Mouse (Mus musculus) neural tube, embryonic 14.5 days (tissue): ENCODE measurements at regions not wholly inside any gene's neighbourhood (a gene's known extent, or its start where the extent isn't known, plus 50 kb on each side); places are given as distances from the start of the nearest gene placed in this dataset.
"Not testable (repeated sequence)": the region's sequence is repeated elsewhere in the genome, so short reads cannot be mapped to it uniquely, and the experiment has no call there.

Experiments
- ATAC-seq: fragments of 200-750 bp; cut with Nextera tagmentation; 2 replicates; pipeline ENCODE4 v1.8.0; 2017; ENCODE audit warnings: low read depth, mild to moderate bottlenecking, moderate TSS enrichment, moderate library complexity
- H3K27ac ChIP-seq: fragments of 300-500 bp; sonication (generic); 2 replicates; pipeline ENCODE4 v1.5.1; 2014; ENCODE audit warnings: low read depth, mild to moderate bottlenecking, control low read depth, low read length, moderate library complexity, mixed read lengths
- H3K27me3 ChIP-seq: fragments of 300-500 bp; sonication (generic); 2 replicates; pipeline ENCODE4 v1.6.1; 2014; ENCODE audit warnings: low read length; ENCODE audit not compliant: control insufficient read depth, insufficient read depth
- H3K36me3 ChIP-seq: fragments of 300-500 bp; sonication (generic); 2 replicates; pipeline ENCODE4 v1.6.1; 2014; ENCODE audit warnings: low read length, mixed read lengths; ENCODE audit not compliant: control insufficient read depth, insufficient read depth
- H3K4me1 ChIP-seq: fragments of 300-500 bp; sonication (generic); 2 replicates; pipeline ENCODE4 v1.6.1; 2014; ENCODE audit warnings: low read length; ENCODE audit not compliant: control insufficient read depth, insufficient read depth
- H3K4me2 ChIP-seq: fragments of 300-500 bp; sonication (generic); 2 replicates; pipeline ENCODE4 v1.6.1; 2014; ENCODE audit warnings: mild to moderate bottlenecking, low read depth, low read length, control low read depth
- H3K4me3 ChIP-seq: fragments of 300-500 bp; sonication (generic); 2 replicates; pipeline ENCODE4 v1.5.1; 2014; ENCODE audit warnings: low read depth, low read length, control low read depth, mixed read lengths
- H3K9ac ChIP-seq: fragments of 300-500 bp; sonication (generic); replicated peaks from 2 replicates; pipeline ENCODE4 v1.6.1; 2014; ENCODE audit warnings: low read depth, mild to moderate bottlenecking, control low read depth, low read length, mixed read lengths
- H3K9me3 ChIP-seq: fragments of 300-500 bp; sonication (generic); 2 replicates; pipeline ENCODE4 v1.6.1; 2016; ENCODE audit warnings: low read length; ENCODE audit not compliant: control insufficient read depth
- WGBS: fragments of 180-500 bp; shearing (Covaris S2); extraction: QIAGEN DNeasy Blood & Tissue Kit; methylation state at CpG from one replicate; pipeline ENCODE4 v1.1.7; 2014; 5-methylcytosine and 5-hydroxymethylcytosine counted together

DNA sequence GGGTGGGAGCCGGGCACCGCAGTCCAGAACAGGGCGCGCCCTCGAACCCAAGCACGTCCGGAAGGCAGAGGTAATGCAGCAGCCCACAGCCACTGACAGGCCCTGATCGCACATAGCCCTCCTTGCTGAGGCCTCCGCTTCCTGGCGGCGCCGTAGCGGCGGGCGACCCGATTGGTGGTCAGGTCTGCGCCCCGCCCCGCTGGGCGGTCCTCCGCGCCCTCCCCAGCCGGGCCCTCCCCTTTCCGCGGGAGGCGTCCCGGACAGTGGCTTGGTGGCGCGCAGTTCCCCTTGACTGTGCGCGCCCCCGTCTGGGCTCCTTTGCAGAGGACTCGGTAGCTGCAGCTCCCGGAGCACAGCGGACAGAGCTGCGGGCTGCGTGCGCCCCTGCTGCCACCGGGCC lies 375.5 kb upstream of the Asap2 start:
- H3K27ac ChIP-seq, H3K36me3 ChIP-seq, H3K9me3 ChIP-seq, H3K9ac ChIP-seq, H3K4me2 ChIP-seq, ATAC-seq, H3K27me3 ChIP-seq, H3K4me1 ChIP-seq: not testable (repeated sequence)
- WGBS: 1% methylated on average over 12 of the region's 39 CpGs
- H3K4me3 ChIP-seq: peak overlapping the region; percentile 27
